Mouse (Mus musculus) bone marrow macrophage, adult 2 months (primary cell): ENCODE data around the gene Atmin. TPM values are rescaled to one million over a fixed set of nuclear protein-coding genes. Genes with fewer than 3 reads are reported as not detected.

Experiments
- H3K27ac ChIP-seq: 2 replicates; pipeline ENCODE4 v1.5.1; 2012; ENCODE audit warnings: low read depth, low read length; ENCODE audit not compliant: insufficient read depth
- H3K4me1 ChIP-seq: 2 replicates; pipeline ENCODE4 v1.6.1; 2012; ENCODE audit warnings: low read length; ENCODE audit not compliant: control insufficient read depth, insufficient read depth
- H3K4me3 ChIP-seq: 2 replicates; pipeline ENCODE4 v1.5.1; 2012; ENCODE audit warnings: mild to moderate bottlenecking, low read length, moderate library complexity; ENCODE audit not compliant: insufficient read depth
- CTCF ChIP-seq: IDR thresholded peaks from 2 replicates; pipeline ENCODE4 v1.5.1; 2012; ENCODE audit warnings: low read depth, mild to moderate bottlenecking, low read length, moderate library complexity
- POLR2A ChIP-seq: IDR thresholded peaks from 2 replicates; pipeline ENCODE4 v1.6.1; 2012; ENCODE audit warnings: mild to moderate bottlenecking, low read depth, low read length, borderline replicate concordance
- polyA plus RNA-seq: library from polyadenylated mRNA; stranded (reverse); fragments of >200 nt; gene quantifications from 2 replicates; pipeline ENCODE4 v1.2.4, GENCODE M21; 2012; ENCODE audit not compliant: missing spikeins, insufficient read depth, insufficient read length

Atmin gene
- polyA plus RNA-seq = 15.9 and 18.9 TPM in 2 replicates

- peak within 1 kb of the TSS; percentile 9 for H3K27ac ChIP-seq
- H3K4me3 ChIP-seq = peak within 1 kb of the TSS; percentile 78
- H3K4me1 ChIP-seq = peaks cover 28% of the 10 kb centered on the region
- TF ChIP-seq POLR2A (no peak), CTCF (peak; percentile 61)
Measured at GRCm38 (mm10) chr8:116943161-116943554, at the start of gene Atmin. TSS of gene Atmin (plus strand) at chr8:116943393.

- Histone ChIP-seq H3K4me1 (peaks cover 23% of the 10 kb centered on the region), H3K27ac (no peak overlapping the region), H3K4me3 (no peak overlapping the region)
- TF ChIP-seq CTCF = no peak
- TF ChIP-seq POLR2A = no peak
Measured at GRCm38 (mm10) chr8:116893938-116894337, 49.3 kb upstream of the Atmin start.

GRCm38 (mm10) chr8:116895521-116895920 lies 47.7 kb upstream of the Atmin start:
- Histone ChIP-seq H3K4me1 (peaks cover 23% of the 10 kb centered on the region), H3K4me3 (no peak overlapping the region), H3K27ac (no peak overlapping the region)
- TF ChIP-seq POLR2A = no peak
- TF ChIP-seq CTCF = no peak

DNA sequence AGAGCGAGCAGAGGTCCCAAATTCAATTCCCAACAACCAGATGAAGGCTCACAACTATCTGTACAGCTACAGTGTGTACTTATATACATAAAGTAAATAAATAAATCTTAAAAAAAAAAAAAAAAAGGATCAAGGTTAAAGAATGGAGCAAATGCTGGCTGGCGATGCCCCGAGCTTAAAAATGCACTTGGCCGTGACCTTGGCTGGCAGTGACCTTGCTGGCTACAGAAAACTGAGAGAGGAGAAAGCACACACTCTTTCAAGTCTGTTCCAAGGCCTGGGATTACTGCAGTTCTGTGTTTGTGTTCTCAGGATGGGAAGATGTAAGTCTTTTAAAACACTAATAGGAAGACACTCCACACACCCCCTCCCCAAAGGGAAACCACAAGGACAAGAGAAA lies 38.5 kb upstream of the Atmin start:
- no peak overlapping the region for H3K4me3 ChIP-seq
- no peak overlapping the region for H3K27ac ChIP-seq
- peaks cover 12% of the 10 kb centered on the region for H3K4me1 ChIP-seq
- TF ChIP-seq CTCF = no peak
- TF ChIP-seq POLR2A = no peak

DNA sequence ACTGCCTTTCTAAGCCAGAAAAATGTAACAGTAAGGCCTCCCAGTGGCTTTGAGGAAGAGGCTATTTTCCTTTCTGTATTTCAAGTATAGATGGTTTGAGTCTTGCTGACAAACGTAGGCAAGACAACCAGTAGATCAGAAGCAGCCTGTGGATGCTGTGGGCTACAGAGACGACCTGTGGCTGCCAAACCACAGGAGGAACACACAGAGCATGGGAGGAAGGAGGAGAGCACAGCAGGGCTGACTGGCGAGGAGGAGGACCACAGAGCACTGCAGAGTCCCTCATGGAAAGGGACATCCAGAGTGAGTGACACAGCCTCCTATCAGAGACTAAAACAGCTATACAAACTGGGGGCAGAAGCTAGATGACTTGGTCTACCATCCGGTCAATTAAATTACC lies 37.9 kb upstream of the Atmin start:
- no peak overlapping the region for H3K27ac ChIP-seq
- H3K4me1 ChIP-seq = peaks cover 12% of the 10 kb centered on the region
- H3K4me3 ChIP-seq = no peak overlapping the region
- TF ChIP-seq POLR2A (no peak), CTCF (no peak)

DNA sequence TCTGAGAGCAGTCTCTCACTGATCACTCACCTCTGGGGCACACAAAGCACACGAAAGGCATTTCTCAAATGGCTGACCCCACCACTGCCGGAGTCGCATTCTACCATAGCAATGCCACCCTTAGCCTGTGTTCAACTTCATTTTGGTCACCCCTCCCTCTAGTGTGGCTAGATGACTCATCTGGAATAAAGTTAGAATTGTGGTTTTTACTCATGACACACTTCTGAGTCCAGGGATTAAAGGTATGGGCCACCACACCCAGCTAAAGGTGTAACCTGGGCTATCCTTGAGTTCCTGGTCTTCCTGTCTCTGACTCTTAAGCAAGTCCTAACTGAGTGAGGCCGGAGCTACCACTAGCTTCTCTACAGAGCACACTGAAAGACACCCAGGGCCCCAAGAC lies 37.4 kb upstream of the Atmin start:
- Histone ChIP-seq H3K4me1 (peaks cover 12% of the 10 kb centered on the region), H3K27ac (no peak overlapping the region), H3K4me3 (no peak overlapping the region)
- TF ChIP-seq POLR2A = no peak
- TF ChIP-seq CTCF = no peak

DNA sequence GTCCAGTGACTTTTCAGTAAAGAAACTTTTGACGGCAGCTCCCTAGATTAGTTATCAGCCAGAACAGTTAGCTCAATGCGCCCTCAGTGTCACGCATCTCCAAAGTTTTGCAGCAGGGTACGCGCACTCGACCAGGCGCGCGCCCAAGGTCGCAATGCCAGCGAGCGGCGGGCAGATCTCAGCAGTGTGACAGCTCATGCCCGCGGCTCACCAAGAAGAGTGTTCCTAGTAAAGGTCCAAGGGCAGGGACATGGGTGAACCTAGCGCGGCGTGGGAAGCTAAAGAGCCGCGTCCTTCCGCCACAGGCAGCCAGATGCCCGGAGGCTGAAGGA lies 22.2 kb upstream of the Atmin start:
- peaks cover 13% of the 10 kb centered on the region for H3K4me1 ChIP-seq
- peak overlapping the region; percentile 41 for H3K27ac ChIP-seq
- peak overlapping the region; percentile 65 for H3K4me3 ChIP-seq
- TF ChIP-seq POLR2A = no peak

DNA sequence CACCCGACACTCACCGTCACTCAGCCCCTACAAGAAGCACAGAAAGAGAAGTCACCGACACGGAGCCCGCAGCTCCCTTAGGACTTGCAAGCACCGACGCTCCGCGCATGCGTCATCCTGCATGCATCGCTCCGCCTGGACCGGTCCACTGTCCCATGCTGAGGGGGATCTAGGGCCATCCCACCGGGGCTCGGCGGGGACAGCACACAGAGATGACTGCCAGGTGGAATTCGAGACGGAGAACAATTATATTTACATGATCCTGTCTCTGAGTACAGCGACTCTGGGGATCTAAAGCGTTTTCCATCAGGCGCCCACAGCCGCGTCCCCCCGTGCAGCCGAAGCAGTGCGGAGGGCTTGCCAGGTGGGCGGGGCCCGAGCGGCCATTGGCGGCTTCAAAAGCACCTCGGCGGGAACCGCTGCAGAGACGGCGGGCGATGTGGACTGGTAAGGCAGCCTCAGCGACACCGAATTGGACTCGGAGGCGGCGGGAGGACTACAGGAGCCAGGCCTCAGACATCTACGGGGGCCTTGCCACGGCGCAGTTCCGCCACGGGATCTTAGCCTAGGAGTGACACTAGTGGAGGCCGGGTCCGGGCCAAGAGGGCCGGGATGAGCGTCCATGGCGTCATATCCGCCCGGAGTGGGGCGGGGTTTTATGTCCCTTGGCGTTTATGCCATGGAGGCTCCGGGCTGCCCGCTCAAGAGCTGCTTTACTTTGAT lies 21.7 kb upstream of the Atmin start, which contains the start of the genes Cmc2 and Cenpn:
Cmc2 (minus strand) TSS at position 119 of the 723 bp plus-strand sequence.
Cenpn (plus strand) TSS at position 394 of the 723 bp plus-strand sequence.
- peak within 1 kb of the TSS; percentile 41 for H3K27ac ChIP-seq
- TF ChIP-seq POLR2A (peak; percentile 55; the same call in 1 of the 2 replicates), CTCF (no peak)
- H3K4me3 ChIP-seq = peak within 1 kb of the TSS; percentile 65
- peaks cover 13% of the 10 kb centered on the region for H3K4me1 ChIP-seq

DNA sequence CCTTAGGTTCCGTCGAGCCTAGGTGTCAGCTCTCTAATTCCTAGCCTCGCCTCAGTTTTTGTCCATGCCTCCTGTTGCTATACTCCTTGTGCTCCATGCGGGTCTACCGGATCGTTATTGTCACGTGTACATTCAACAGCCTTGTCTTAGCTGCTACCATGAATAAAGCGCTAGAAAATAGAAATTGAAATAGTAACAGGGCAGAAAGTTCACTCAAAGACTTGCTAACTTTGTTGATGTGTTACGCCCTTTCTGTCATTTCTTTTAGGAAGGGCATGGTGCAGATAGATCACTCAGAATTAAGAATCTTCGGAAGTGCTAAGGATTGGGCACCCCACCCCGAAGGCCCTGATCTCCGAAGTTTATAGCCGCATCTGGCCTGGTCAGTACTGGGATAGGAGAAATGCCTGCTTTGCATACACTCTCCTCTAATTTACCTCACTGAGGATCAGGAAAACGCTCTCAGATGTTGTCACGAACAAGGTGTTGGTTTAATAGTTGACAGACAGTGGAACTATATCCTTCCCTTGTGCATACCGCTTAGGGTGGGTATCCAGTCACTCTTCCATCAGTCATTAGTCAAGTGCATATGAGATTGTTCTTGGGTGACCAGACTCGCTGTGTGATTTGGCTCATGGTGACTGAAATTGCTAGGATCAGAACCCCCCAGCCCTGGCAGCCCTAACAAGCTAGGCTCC lies 21.0 kb upstream of the Atmin start:
- Histone ChIP-seq H3K4me3 (peak overlapping the region; percentile 65), H3K4me1 (peaks cover 13% of the 10 kb centered on the region), H3K27ac (no peak overlapping the region)
- TF ChIP-seq CTCF (no peak), POLR2A (no peak)

DNA sequence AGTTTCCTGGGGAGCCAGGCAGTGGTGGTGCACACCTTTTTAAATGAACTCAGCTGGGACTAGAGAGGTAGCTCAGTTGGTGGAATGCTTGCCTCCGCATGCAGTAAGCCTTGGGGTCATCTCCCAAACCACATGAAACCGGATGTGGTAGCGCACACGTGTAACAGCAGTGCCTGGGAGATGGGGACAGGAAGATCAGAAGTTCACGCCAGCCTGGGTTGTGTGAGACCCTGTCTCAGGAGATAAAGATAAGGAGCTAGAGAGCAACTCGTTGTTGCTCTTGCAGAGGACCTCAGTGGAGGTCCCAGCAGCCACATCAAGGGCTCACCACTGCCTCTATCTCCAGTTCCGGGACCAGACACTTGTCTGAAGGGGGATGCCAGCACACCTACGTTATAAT lies 19.7 kb upstream of the Atmin start:
- no peak overlapping the region for H3K27ac ChIP-seq
- no peak for TF ChIP-seq POLR2A
- no peak for TF ChIP-seq CTCF
- no peak overlapping the region for H3K4me3 ChIP-seq
- H3K4me1 ChIP-seq = peaks cover 13% of the 10 kb centered on the region
